Mouse (Mus musculus) embryonic fibroblast, embryonic 13.5 days (primary cell): ENCODE results near the gene Gja5.
"Not testable (repeated sequence)": the region's sequence is repeated elsewhere in the genome, so short reads cannot be mapped to it uniquely, and the experiment has no call there.

Experiments used
- CTCF ChIP-seq: IDR thresholded peaks from 2 replicates; pipeline ENCODE4 v1.5.1; 2011; ENCODE audit warnings: mild to moderate bottlenecking, control low read depth, low read length, moderate library complexity, borderline replicate concordance; ENCODE audit not compliant: insufficient read depth
- POLR2A ChIP-seq: IDR thresholded peaks from 2 replicates; pipeline ENCODE4 v1.6.1; 2011; ENCODE audit warnings: low read depth, mild to moderate bottlenecking, control low read depth, low read length, moderate library complexity

DNA sequence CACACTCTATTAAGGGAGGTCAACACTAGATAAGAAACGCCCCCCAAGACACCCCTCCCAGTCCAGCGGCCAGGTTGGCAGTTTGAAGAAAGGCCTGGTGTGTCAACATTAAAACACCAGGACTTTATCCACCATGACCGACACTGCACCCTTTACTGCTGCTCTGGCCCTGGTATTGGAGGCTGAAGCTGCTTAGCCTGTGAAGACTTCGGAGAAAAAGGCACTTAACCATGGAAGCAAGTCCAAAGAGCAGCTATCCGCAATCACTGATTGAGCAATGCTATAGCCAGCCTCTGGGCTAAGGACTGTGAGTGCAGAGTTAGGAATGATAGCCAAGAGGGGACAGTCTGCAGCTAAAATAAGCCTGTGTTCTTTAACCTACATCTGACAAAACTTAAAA, 167.9 kb downstream of the Gja5 start:
- not testable (repeated sequence) for TF ChIP-seq POLR2A, CTCF
